ENCODE assay signal across 8 mouse cellular contexts in genomic region chr7:19698907-19699826, GRCm38 (mm10). TPM values are rescaled to one million over a fixed set of nuclear protein-coding genes. Genes with fewer than 3 reads are reported as not detected.
DNase-seq lines count a peak whose midpoint lies in the region; ATAC-seq and TF ChIP-seq lines count a peak whose summit lies in the region.

Gene Apoe (minus strand): TSS chr7:19699188.

- no peak for TF ChIP-seq CTCF in cortical plate, adult 2 months (IDR thresholded peaks at IDR 0.05; ENCODE audit: extremely low read depth, insufficient read depth, low read length)

- DNase-seq in R1 (ENCODE audit: low read depth, low spot score) (peak; percentile 93), adipocyte (ENCODE audit: low spot score) (no peak)
- peak; percentile 39 for DNase-seq in gastrocnemius, postnatal 10 days
- DNase-seq in left cerebral cortex, adult 11 months (ENCODE audit: low spot score) = peak; percentile 74
- peak; percentile 62 for DNase-seq in lung, postnatal 14 days
- DNase-seq in retina, postnatal 1 day = peak; percentile 79

- peak within 1 kb of the TSS; percentile 30 for H3K9ac ChIP-seq in hindbrain, embryonic 15.5 days

- H3K36me3 ChIP-seq in hindbrain, embryonic 15.5 days = no peaks in the 10 kb centered on the region; the same call in 1 of the 2 replicates

- H3K9me3 ChIP-seq in hindbrain, embryonic 15.5 days = no peaks in the 10 kb centered on the region

- peaks cover 4% of the 10 kb centered on the region; the same call in 1 of the 2 replicates for H3K4me1 ChIP-seq in cortical plate, adult 2 months (ENCODE audit: control insufficient read depth, insufficient read depth, low read length)
- peaks cover 18% of the 10 kb centered on the region for H3K4me1 ChIP-seq in hindbrain, embryonic 15.5 days (replicated peaks)

- peak within 1 kb of the TSS; percentile 58 for H3K4me2 ChIP-seq in hindbrain, embryonic 15.5 days

- 2% methylated on average over 19 of the region's 20 CpGs for WGBS in hindbrain, embryonic 15.5 days

- peak; percentile 72 for ATAC-seq in hindbrain, embryonic 15.5 days (ENCODE audit: low FRiP score, low read depth)

- H3K27ac ChIP-seq in cortical plate, adult 2 months (ENCODE audit: insufficient read depth, low read length) = peak within 1 kb of the TSS; percentile 62; the same call in 1 of the 2 replicates
- peak within 1 kb of the TSS; percentile 54 for H3K27ac ChIP-seq in hindbrain, embryonic 15.5 days (replicated peaks)

- no peaks in the 10 kb centered on the region for H3K27me3 ChIP-seq in hindbrain, embryonic 15.5 days

- TF ChIP-seq POLR2A in cortical plate, adult 2 months (IDR thresholded peaks at IDR 0.05; ENCODE audit: extremely low read depth, insufficient read depth, low read length) = peak; percentile 83

- peak within 1 kb of the TSS; percentile 28 for H3K4me3 ChIP-seq in cortical plate, adult 2 months (ENCODE audit: insufficient read depth, low read length)
- H3K4me3 ChIP-seq in hindbrain, embryonic 15.5 days = peak within 1 kb of the TSS; percentile 34

RNA-seq across cellular contexts. Expression of gene Apoe, which starts in this region (rescaled TPM):
- 4,294 and 4,561 TPM in 2 replicates for polyA plus RNA-seq in cortical plate, adult 2 months (2012; rRNA removed)
- 100 to 1,000 TPM; 100 to 116 TPM for total RNA-seq in gastrocnemius, postnatal 10 days (2021)
- polyA plus RNA-seq in hindbrain, embryonic 15.5 days (2015; fragmentation: Nextera tagmentation; extraction: Ambion mirVana) = 624 and 744 TPM in 2 replicates
